Mouse (Mus musculus): ENCODE data around the gene Cdpf1. TPM values are rescaled to one million over a fixed set of nuclear protein-coding genes. Genes with fewer than 3 reads are reported as not detected.

Gene Cdpf1
- total and polyA plus RNA-seq, 3 experiments = 10.9 to 14.7 (median 14.7) TPM

- H3K4me3 ChIP-seq (ENCODE audit: low read depth, low read length) = no peak overlapping the region
- H3K36me3 ChIP-seq (replicated peaks) = peaks cover 26% of the 10 kb centered on the region
- TF ChIP-seq GATA2 (IDR thresholded peaks at IDR 0.05; ENCODE audit: borderline replicate concordance, low read depth, low read length) (no peak), CTCF (IDR thresholded peaks at IDR 0.05; ENCODE audit: low read depth, low read length) (no peak), TAL1 (conservative IDR thresholded peaks at IDR 0.05; ENCODE audit: low read depth, low read length) (no peak), GATA1 (IDR thresholded peaks at IDR 0.05; ENCODE audit: borderline replicate concordance, low read length) (no peak), POLR2AphosphoS5 (IDR thresholded peaks at IDR 0.05; ENCODE audit: insufficient replicate concordance, low read depth, low read length) (no peak)
- DNase-seq (ENCODE audit: low spot score) = no peak
- H3K9me3 ChIP-seq (replicated peaks) = no peaks in the 10 kb centered on the region
- peaks cover 13% of the 10 kb centered on the region for H3K27me3 ChIP-seq (ENCODE audit: insufficient read depth, low read length)
- ATAC-seq (ENCODE audit: extremely low read depth, insufficient number of reproducible peaks, low FRiP score, poor library complexity, severe bottlenecking) = no peak
- peaks cover 30% of the 10 kb centered on the region for H3K4me1 ChIP-seq (ENCODE audit: insufficient read depth, low read depth, low read length)
These were observed 4.6 kb downstream of the Cdpf1 start for GRCm38 (mm10) chr15:85806886-85807285.

- ATAC-seq (ENCODE audit: extremely low read depth, insufficient number of reproducible peaks, low FRiP score, poor library complexity, severe bottlenecking) (no peak), DNase-seq (ENCODE audit: low spot score) (no peak)
- Histone ChIP-seq H3K4me3 (ENCODE audit: low read depth, low read length) (no peak overlapping the region), H3K36me3 (replicated peaks) (peaks cover 12% of the 10 kb centered on the region), H3K9me3 (replicated peaks) (no peaks in the 10 kb centered on the region), H3K4me1 (ENCODE audit: insufficient read depth, low read depth, low read length) (peaks cover 2% of the 10 kb centered on the region; the same call in 1 of the 2 replicates), H3K27me3 (ENCODE audit: insufficient read depth, low read length) (peaks cover 21% of the 10 kb centered on the region)
- TF ChIP-seq TAL1 (conservative IDR thresholded peaks at IDR 0.05; ENCODE audit: low read depth, low read length) = no peak
- TF ChIP-seq POLR2AphosphoS5 (IDR thresholded peaks at IDR 0.05; ENCODE audit: insufficient replicate concordance, low read depth, low read length) = no peak
- TF ChIP-seq GATA2 (IDR thresholded peaks at IDR 0.05; ENCODE audit: borderline replicate concordance, low read depth, low read length) = no peak
- no peak for TF ChIP-seq GATA1 (IDR thresholded peaks at IDR 0.05; ENCODE audit: borderline replicate concordance, low read length)
- TF ChIP-seq CTCF (IDR thresholded peaks at IDR 0.05; ENCODE audit: low read depth, low read length) = no peak
These were observed 8.6 kb downstream of the Cdpf1 start for GRCm38 (mm10) chr15:85802931-85803330.

- ATAC-seq (ENCODE audit: extremely low read depth, insufficient number of reproducible peaks, low FRiP score, poor library complexity, severe bottlenecking) (no peak), DNase-seq (ENCODE audit: low spot score) (no peak)
- no peak overlapping the region for H3K4me3 ChIP-seq (ENCODE audit: low read depth, low read length)
- no peaks in the 10 kb centered on the region for H3K9me3 ChIP-seq (replicated peaks)
- H3K36me3 ChIP-seq (replicated peaks) = no peaks in the 10 kb centered on the region
- TF ChIP-seq GATA1 (IDR thresholded peaks at IDR 0.05; ENCODE audit: borderline replicate concordance, low read length) = no peak
- TF ChIP-seq POLR2AphosphoS5 (IDR thresholded peaks at IDR 0.05; ENCODE audit: insufficient replicate concordance, low read depth, low read length) = no peak
- TF ChIP-seq GATA2 (IDR thresholded peaks at IDR 0.05; ENCODE audit: borderline replicate concordance, low read depth, low read length) = no peak
- no peak for TF ChIP-seq TAL1 (conservative IDR thresholded peaks at IDR 0.05; ENCODE audit: low read depth, low read length)
- no peak for TF ChIP-seq CTCF (IDR thresholded peaks at IDR 0.05; ENCODE audit: low read depth, low read length)
- H3K4me1 ChIP-seq (ENCODE audit: insufficient read depth, low read depth, low read length) = no peaks in the 10 kb centered on the region
- H3K27me3 ChIP-seq (ENCODE audit: insufficient read depth, low read length) = peaks cover 26% of the 10 kb centered on the region
These were observed 12.8 kb downstream of the Cdpf1 start for GRCm38 (mm10) chr15:85798676-85799075.

GRCm38 (mm10) chr15:85795516-85795915, 16.0 kb downstream of the Cdpf1 start:
- no peaks in the 10 kb centered on the region for H3K36me3 ChIP-seq (replicated peaks)
- no peak for TF ChIP-seq TAL1 (conservative IDR thresholded peaks at IDR 0.05; ENCODE audit: low read depth, low read length)
- no peak for TF ChIP-seq GATA1 (IDR thresholded peaks at IDR 0.05; ENCODE audit: borderline replicate concordance, low read length)
- no peak for TF ChIP-seq CTCF (IDR thresholded peaks at IDR 0.05; ENCODE audit: low read depth, low read length)
- no peak for DNase-seq (ENCODE audit: low spot score)
- H3K27me3 ChIP-seq (ENCODE audit: insufficient read depth, low read length) = peaks cover 18% of the 10 kb centered on the region
- no peaks in the 10 kb centered on the region for H3K9me3 ChIP-seq (replicated peaks)
- no peaks in the 10 kb centered on the region for H3K4me1 ChIP-seq (ENCODE audit: insufficient read depth, low read depth, low read length)
- no peak overlapping the region for H3K4me3 ChIP-seq (ENCODE audit: low read depth, low read length)
- no peak for ATAC-seq (ENCODE audit: extremely low read depth, insufficient number of reproducible peaks, low FRiP score, poor library complexity, severe bottlenecking)

GRCm38 (mm10) chr15:85792819-85793218, 18.7 kb downstream of the Cdpf1 start:
- Histone ChIP-seq H3K9me3 (replicated peaks) (no peaks in the 10 kb centered on the region), H3K4me1 (ENCODE audit: insufficient read depth, low read depth, low read length) (no peaks in the 10 kb centered on the region), H3K4me3 (ENCODE audit: low read depth, low read length) (no peak overlapping the region), H3K27me3 (ENCODE audit: insufficient read depth, low read length) (peaks cover 15% of the 10 kb centered on the region), H3K36me3 (replicated peaks) (no peaks in the 10 kb centered on the region)
- ATAC-seq (ENCODE audit: extremely low read depth, insufficient number of reproducible peaks, low FRiP score, poor library complexity, severe bottlenecking) = no peak
- no peak for TF ChIP-seq POLR2AphosphoS5 (IDR thresholded peaks at IDR 0.05; ENCODE audit: insufficient replicate concordance, low read depth, low read length)
- TF ChIP-seq GATA1 (IDR thresholded peaks at IDR 0.05; ENCODE audit: borderline replicate concordance, low read length) = no peak
- no peak for TF ChIP-seq GATA2 (IDR thresholded peaks at IDR 0.05; ENCODE audit: borderline replicate concordance, low read depth, low read length)
- no peak for TF ChIP-seq TAL1 (conservative IDR thresholded peaks at IDR 0.05; ENCODE audit: low read depth, low read length)
- no peak for TF ChIP-seq CTCF (IDR thresholded peaks at IDR 0.05; ENCODE audit: low read depth, low read length)
- no peak for DNase-seq (ENCODE audit: low spot score)

GRCm38 (mm10) chr15:85791449-85791848, 20.0 kb downstream of the Cdpf1 start:
- Histone ChIP-seq H3K4me1 (ENCODE audit: insufficient read depth, low read depth, low read length) (no peaks in the 10 kb centered on the region; the same call in 1 of the 2 replicates), H3K27me3 (ENCODE audit: insufficient read depth, low read length) (peaks cover 16% of the 10 kb centered on the region), H3K4me3 (ENCODE audit: low read depth, low read length) (no peak overlapping the region), H3K36me3 (replicated peaks) (no peaks in the 10 kb centered on the region), H3K9me3 (replicated peaks) (no peaks in the 10 kb centered on the region)
- DNase-seq (ENCODE audit: low spot score) (no peak), ATAC-seq (ENCODE audit: extremely low read depth, insufficient number of reproducible peaks, low FRiP score, poor library complexity, severe bottlenecking) (no peak)
- TF ChIP-seq GATA2 (IDR thresholded peaks at IDR 0.05; ENCODE audit: borderline replicate concordance, low read depth, low read length) (no peak), CTCF (IDR thresholded peaks at IDR 0.05; ENCODE audit: low read depth, low read length) (no peak), GATA1 (IDR thresholded peaks at IDR 0.05; ENCODE audit: borderline replicate concordance, low read length) (no peak)

- no peak for ATAC-seq (ENCODE audit: extremely low read depth, insufficient number of reproducible peaks, low FRiP score, poor library complexity, severe bottlenecking)
- Histone ChIP-seq H3K4me3 (ENCODE audit: low read depth, low read length) (no peak overlapping the region), H3K9me3 (replicated peaks) (no peaks in the 10 kb centered on the region), H3K36me3 (replicated peaks) (no peaks in the 10 kb centered on the region), H3K4me1 (ENCODE audit: insufficient read depth, low read depth, low read length) (no peaks in the 10 kb centered on the region; the same call in 1 of the 2 replicates), H3K27me3 (ENCODE audit: insufficient read depth, low read length) (peaks cover 14% of the 10 kb centered on the region)
- DNase-seq (ENCODE audit: low spot score) = no peak
- no peak for TF ChIP-seq GATA1 (IDR thresholded peaks at IDR 0.05; ENCODE audit: borderline replicate concordance, low read length)
- TF ChIP-seq POLR2AphosphoS5 (IDR thresholded peaks at IDR 0.05; ENCODE audit: insufficient replicate concordance, low read depth, low read length) = no peak
- TF ChIP-seq CTCF (IDR thresholded peaks at IDR 0.05; ENCODE audit: low read depth, low read length) = no peak
- no peak for TF ChIP-seq TAL1 (conservative IDR thresholded peaks at IDR 0.05; ENCODE audit: low read depth, low read length)
- no peak for TF ChIP-seq GATA2 (IDR thresholded peaks at IDR 0.05; ENCODE audit: borderline replicate concordance, low read depth, low read length)
These were observed 22.9 kb downstream of the Cdpf1 start for GRCm38 (mm10) chr15:85788633-85789032.
